In genomic region chr5:66069470-66070144, GRCm38 (mm10) we compare ENCODE assay signal across 8 mouse cellular contexts.
DNase-seq lines count a peak whose midpoint lies in the region; ATAC-seq and TF ChIP-seq lines count a peak whose summit lies in the region.

No protein-coding gene starts in this region.

- peak; percentile 92 for ATAC-seq in intestine, embryonic 15.5 days
- ATAC-seq in liver, postnatal 0 days = peak; percentile 40; the same call in 1 of the 2 replicates
- no peak for ATAC-seq in neural tube, embryonic 11.5 days (ENCODE audit: insufficient read depth, low FRiP score, low TSS enrichment)

- no peak for TF ChIP-seq EP300 in liver, postnatal 0 days (IDR thresholded peaks at IDR 0.05; ENCODE audit: low read depth)

- peak overlapping the region; percentile 78 for H3K4me3 ChIP-seq in E14TG2a.4 (replicated peaks; ENCODE audit: low read length)
- H3K4me3 ChIP-seq in intestine, embryonic 15.5 days (replicated peaks) = peak overlapping the region; percentile 38
- peak overlapping the region; percentile 39 for H3K4me3 ChIP-seq in liver, postnatal 0 days (ENCODE audit: low read depth, low read length)
- H3K4me3 ChIP-seq in neural tube, embryonic 11.5 days (ENCODE audit: low read depth, low read length) = peak overlapping the region; percentile 26; the same call in 1 of the 2 replicates

- peak overlapping the region; percentile 52; the same call in 1 of the 2 replicates for H3K27ac ChIP-seq in intestine, embryonic 15.5 days
- H3K27ac ChIP-seq in liver, postnatal 0 days (ENCODE audit: low read depth) = peak overlapping the region; percentile 59
- no peak overlapping the region for H3K27ac ChIP-seq in neural tube, embryonic 11.5 days (ENCODE audit: low read depth, low read length)

- no peaks in the 10 kb centered on the region for H3K9me3 ChIP-seq in E14TG2a.4 (ENCODE audit: low read length)
- H3K9me3 ChIP-seq in intestine, embryonic 15.5 days = no peaks in the 10 kb centered on the region
- H3K9me3 ChIP-seq in liver, postnatal 0 days (ENCODE audit: low read length) = no peaks in the 10 kb centered on the region
- no peaks in the 10 kb centered on the region for H3K9me3 ChIP-seq in neural tube, embryonic 11.5 days (ENCODE audit: control insufficient read depth, low read length)

- no peaks in the 10 kb centered on the region for H3K36me3 ChIP-seq in E14TG2a.4 (ENCODE audit: insufficient read depth, low read length)
- no peaks in the 10 kb centered on the region for H3K36me3 ChIP-seq in intestine, embryonic 15.5 days
- no peaks in the 10 kb centered on the region; the same call in 1 of the 2 replicates for H3K36me3 ChIP-seq in liver, postnatal 0 days (replicated peaks; ENCODE audit: insufficient read depth, low read length)
- no peaks in the 10 kb centered on the region for H3K36me3 ChIP-seq in neural tube, embryonic 11.5 days (ENCODE audit: control insufficient read depth, insufficient read depth, low read length)

- H3K9ac ChIP-seq in intestine, embryonic 15.5 days = 0 out of 2 replicates have a peak overlapping the region, but pooled peaks have one; percentile 14
- H3K9ac ChIP-seq in liver, postnatal 0 days (replicated peaks) = peak overlapping the region; percentile 49
- no peak overlapping the region for H3K9ac ChIP-seq in neural tube, embryonic 11.5 days (ENCODE audit: low read length)

- peaks cover 4% of the 10 kb centered on the region; the same call in 1 of the 2 replicates for H3K27me3 ChIP-seq in E14TG2a.4 (ENCODE audit: insufficient read depth, low read length)
- no peaks in the 10 kb centered on the region for H3K27me3 ChIP-seq in intestine, embryonic 15.5 days (replicated peaks)
- H3K27me3 ChIP-seq in liver, postnatal 0 days (ENCODE audit: insufficient read depth, low read length) = no peaks in the 10 kb centered on the region
- no peaks in the 10 kb centered on the region for H3K27me3 ChIP-seq in neural tube, embryonic 11.5 days (ENCODE audit: control insufficient read depth, insufficient read depth, low read length)

- H3K4me2 ChIP-seq in intestine, embryonic 15.5 days (replicated peaks) = peak overlapping the region; percentile 71
- peak overlapping the region; percentile 72 for H3K4me2 ChIP-seq in liver, postnatal 0 days (ENCODE audit: low read depth, low read length)
- peak overlapping the region; percentile 45 for H3K4me2 ChIP-seq in neural tube, embryonic 11.5 days (ENCODE audit: low read depth)

- peak; percentile 61 for DNase-seq in adrenal gland, postnatal 25 days
- DNase-seq in forelimb bud, embryonic 11.5 days (ENCODE audit: low read depth, low spot score) = peak; percentile 40
- DNase-seq in liver, postnatal 0 days = peak; percentile 80
- DNase-seq in neural tube, embryonic 11.5 days (ENCODE audit: low spot score) = peak; percentile 56
- DNase-seq in thymus, postnatal 4 days = peak; percentile 73
- DNase-seq in frontal cortex, postnatal 36 days (ENCODE audit: low spot score in 2 of 2) = no peak

- H3K4me1 ChIP-seq in E14TG2a.4 (replicated peaks; ENCODE audit: low read depth, low read length) = peaks cover 36% of the 10 kb centered on the region
- peaks cover 12% of the 10 kb centered on the region; the same call in 1 of the 2 replicates for H3K4me1 ChIP-seq in intestine, embryonic 15.5 days (replicated peaks)
- H3K4me1 ChIP-seq in liver, postnatal 0 days (ENCODE audit: insufficient read depth) = peaks cover 27% of the 10 kb centered on the region
- no peaks in the 10 kb centered on the region for H3K4me1 ChIP-seq in neural tube, embryonic 11.5 days (ENCODE audit: control insufficient read depth, insufficient read depth, low read length)

- WGBS in intestine, embryonic 15.5 days = 3% methylated on average over 27 of the region's 27 CpGs
- WGBS in liver, postnatal 0 days (ENCODE audit: insufficient replicate concordance) = 7% methylated on average over 27 of the region's 27 CpGs
- WGBS in neural tube, embryonic 11.5 days = 8% methylated on average over 27 of the region's 27 CpGs

- TF ChIP-seq CTCF in E14TG2a.4 (conservative IDR thresholded peaks at IDR 0.05; ENCODE audit: low read length) = no peak
- TF ChIP-seq CTCF in liver, postnatal 0 days (IDR thresholded peaks at IDR 0.05; ENCODE audit: low read depth) = no peak

Comparison
In these comparisons a context has a peak if more than half of its experiments do, and no peak if none do; other contexts are left out.
1. H3K4me3 ChIP-seq: peak in every context shown above with its lines; median percentile 78 in E14TG2a.4; 39 in liver, postnatal 0 days; 38 in intestine, embryonic 15.5 days; 26 in neural tube, embryonic 11.5 days.
2. DNase-seq: peak in adrenal gland, postnatal 25 days (single experiment), forelimb bud, embryonic 11.5 days (single experiment), liver, postnatal 0 days (single experiment), neural tube, embryonic 11.5 days (single experiment) and thymus, postnatal 4 days (single experiment); none in frontal cortex, postnatal 36 days (0 of 2).
3. Peak in every context shown above with its lines, with median percentiles within 50 percentile points of each other: H3K4me2 ChIP-seq.